Mouse (Mus musculus) heart, embryonic 14.5 days (tissue): ENCODE results near the gene Slc6a13. TPM values are rescaled to one million over a fixed set of nuclear protein-coding genes. Genes with fewer than 3 reads are reported as not detected.

ENCODE experiments used
- ATAC-seq: fragments of 200-750 bp; cut with Nextera tagmentation; 2 replicates; pipeline ENCODE4 v1.8.0; 2017; ENCODE audit warnings: low read depth, moderate TSS enrichment; ENCODE audit not compliant: insufficient number of reproducible peaks, insufficient read depth, low FRiP score
- H3K27ac ChIP-seq, 2 experiments: fragments of 200-500 bp in 1 of 2; fragments of 300-500 bp in 1 of 2; sonication (generic) in 1 of 2; replicated peaks in 1 of 2; 2 replicates each; pipeline ENCODE4 v1.5.1; 2012 to 2014; ENCODE audit warnings: low read depth in 2 of 2, low read length in 2 of 2, control low read depth in 1 of 2, mild to moderate bottlenecking in 1 of 2, mixed read lengths in 1 of 2; ENCODE audit not compliant: control insufficient read depth in 1 of 2, insufficient read depth in 1 of 2
- H3K27me3 ChIP-seq: fragments of 300-500 bp; sonication (generic); 2 replicates; pipeline ENCODE4 v1.6.1; 2014; ENCODE audit warnings: mild to moderate bottlenecking, low read length, control low read depth; ENCODE audit not compliant: control insufficient read depth, insufficient read depth
- H3K36me3 ChIP-seq: fragments of 300-500 bp; sonication (generic); 2 replicates; pipeline ENCODE4 v1.6.1; 2014; ENCODE audit warnings: mild to moderate bottlenecking, control low read depth, low read length, mixed read lengths; ENCODE audit not compliant: control insufficient read depth, insufficient read depth
- H3K4me1 ChIP-seq, 2 experiments: fragments of 200-500 bp in 1 of 2; fragments of 300-500 bp in 1 of 2; sonication (generic) in 1 of 2; 2 replicates each; pipeline ENCODE4 v1.6.1; 2012 to 2014; ENCODE audit warnings: low read length in 2 of 2, control low read depth in 1 of 2, mixed read lengths in 1 of 2; ENCODE audit not compliant: control insufficient read depth in 2 of 2, insufficient read depth in 2 of 2
- H3K4me2 ChIP-seq: fragments of 300-500 bp; sonication (generic); 2 replicates; pipeline ENCODE4 v1.6.1; 2014; ENCODE audit warnings: mild to moderate bottlenecking, low read length
- H3K4me3 ChIP-seq, 2 experiments: fragments of 200-500 bp in 1 of 2; fragments of 300-500 bp in 1 of 2; sonication (generic) in 1 of 2; 2 replicates each; pipeline ENCODE4 v1.5.1; 2012 to 2014; ENCODE audit warnings: low read length in 2 of 2, mild to moderate bottlenecking in 2 of 2, control low read depth in 1 of 2, low read depth in 1 of 2, moderate library complexity in 1 of 2; ENCODE audit not compliant: control insufficient read depth in 1 of 2, insufficient read depth in 1 of 2
- H3K9ac ChIP-seq: fragments of 300-500 bp; sonication (generic); 2 replicates; pipeline ENCODE4 v1.6.1; 2014; ENCODE audit warnings: mild to moderate bottlenecking, low read length
- H3K9me3 ChIP-seq: fragments of 300-500 bp; sonication (generic); 2 replicates; pipeline ENCODE4 v1.6.1; 2016; ENCODE audit warnings: low read length, control low read depth; ENCODE audit not compliant: control insufficient read depth
- WGBS: fragments of 180-500 bp; shearing (Covaris S2); extraction: QIAGEN DNeasy Blood & Tissue Kit; methylation state at CpG from one replicate; pipeline ENCODE4 v1.1.7; 2014; 5-methylcytosine and 5-hydroxymethylcytosine counted together
- polyA plus RNA-seq: library from polyadenylated mRNA; unstranded; fragments of >200 nt; fragmentation: Nextera tagmentation; extraction: Ambion mirVana; gene quantifications from 2 replicates; pipeline ENCODE4 v1.2.1, GENCODE M21; 2014

Slc6a13 gene
- polyA plus RNA-seq: 8.0 and 9.3 TPM in 2 replicates

- Histone ChIP-seq H3K4me3 (peak within 1 kb of the TSS; percentile 25 to 28), H3K9ac (peak within 1 kb of the TSS; percentile 59)
- peak; percentile 66 for ATAC-seq
These were observed at the start of gene Slc6a13 for GRCm38 (mm10) chr6:121299954-121300353. Gene Slc6a13 (plus strand): TSS chr6:121300227.

GRCm38 (mm10) chr6:121250406-121250805, 49.6 kb upstream of the Slc6a13 start:
- Histone ChIP-seq H3K9ac (no peak overlapping the region), H3K27ac (no peak overlapping the region), H3K27me3 (no peaks in the 10 kb centered on the region), H3K4me1 (0 out of 4 replicates have a peak, but pooled peaks cover 0 to 2% of the 10 kb centered on the region in 2 experiments), H3K9me3 (no peaks in the 10 kb centered on the region), H3K36me3 (no peaks in the 10 kb centered on the region), H3K4me3 (no peak overlapping the region), H3K4me2 (no peak overlapping the region)
- ATAC-seq: no peak
- 88% methylated on average over 1 of the region's 1 CpGs for WGBS

More at GRCm38 (mm10) chr6:121299954-121300353, at the start of gene Slc6a13:
- Histone ChIP-seq H3K4me2 (peak within 1 kb of the TSS; percentile 63), H3K4me1 (peaks cover 13 to 16% of the 10 kb centered on the region in 2 experiments; a peak in 3 of 4 replicates), H3K27me3 (no peaks in the 10 kb centered on the region; the same call in 1 of the 2 replicates), H3K27ac (peak within 1 kb of the TSS; percentile 48 to 76), H3K9me3 (no peaks in the 10 kb centered on the region), H3K36me3 (no peaks in the 10 kb centered on the region)
- WGBS: 0% methylated on average over 11 of the region's 11 CpGs

GRCm38 (mm10) chr6:121251256-121251655, 48.8 kb upstream of the Slc6a13 start:
- H3K4me2 ChIP-seq: no peak overlapping the region
- no peak for ATAC-seq
- H3K9me3 ChIP-seq: no peaks in the 10 kb centered on the region
- no peak overlapping the region for H3K9ac ChIP-seq
- H3K4me3 ChIP-seq: no peak overlapping the region
- WGBS: 51% methylated on average over 5 of the region's 5 CpGs
- no peak overlapping the region for H3K27ac ChIP-seq
- H3K36me3 ChIP-seq: no peaks in the 10 kb centered on the region
- H3K27me3 ChIP-seq: no peaks in the 10 kb centered on the region
- 0 out of 4 replicates have a peak, but pooled peaks cover 0 to 2% of the 10 kb centered on the region in 2 experiments for H3K4me1 ChIP-seq

GRCm38 (mm10) chr6:121260548-121260947, 39.5 kb upstream of the Slc6a13 start:
- H3K9ac ChIP-seq: no peak overlapping the region
- H3K36me3 ChIP-seq: no peaks in the 10 kb centered on the region
- ATAC-seq: no peak
- peaks cover 5% of the 10 kb centered on the region; the same call in 1 of the 2 replicates for H3K9me3 ChIP-seq
- no peaks in the 10 kb centered on the region for H3K27me3 ChIP-seq
- H3K4me3 ChIP-seq: no peak overlapping the region
- no peaks in the 10 kb centered on the region for H3K4me1 ChIP-seq
- 24% methylated on average over 9 of the region's 9 CpGs for WGBS
- H3K27ac ChIP-seq: no peak overlapping the region
- H3K4me2 ChIP-seq: no peak overlapping the region

GRCm38 (mm10) chr6:121261233-121261632, 38.8 kb upstream of the Slc6a13 start:
- WGBS: 62% methylated on average over 8 of the region's 8 CpGs

GRCm38 (mm10) chr6:121262004-121262403, 38.0 kb upstream of the Slc6a13 start:
- WGBS: 87% methylated on average over 10 of the region's 10 CpGs
- no peaks in the 10 kb centered on the region for H3K4me1 ChIP-seq
- H3K27me3 ChIP-seq: no peaks in the 10 kb centered on the region
- no peak for ATAC-seq
- H3K4me3 ChIP-seq: no peak overlapping the region
- H3K27ac ChIP-seq: no peak overlapping the region
- no peak overlapping the region for H3K4me2 ChIP-seq
- no peaks in the 10 kb centered on the region for H3K36me3 ChIP-seq
- no peak overlapping the region for H3K9ac ChIP-seq
- H3K9me3 ChIP-seq: peaks cover 5% of the 10 kb centered on the region; the same call in 1 of the 2 replicates

More at GRCm38 (mm10) chr6:121261233-121261632, 38.8 kb upstream of the Slc6a13 start:
- peaks cover 5% of the 10 kb centered on the region; the same call in 1 of the 2 replicates for H3K9me3 ChIP-seq
- no peaks in the 10 kb centered on the region for H3K36me3 ChIP-seq
- no peak overlapping the region for H3K4me2 ChIP-seq
- no peaks in the 10 kb centered on the region for H3K4me1 ChIP-seq
- ATAC-seq: no peak
- no peaks in the 10 kb centered on the region for H3K27me3 ChIP-seq
- H3K27ac ChIP-seq: no peak overlapping the region
- no peak overlapping the region for H3K9ac ChIP-seq
- H3K4me3 ChIP-seq: no peak overlapping the region

GRCm38 (mm10) chr6:121262496-121262895, 37.5 kb upstream of the Slc6a13 start:
- no peaks in the 10 kb centered on the region for H3K4me1 ChIP-seq
- peaks cover 3% of the 10 kb centered on the region; the same call in 1 of the 2 replicates for H3K9me3 ChIP-seq
- H3K36me3 ChIP-seq: no peaks in the 10 kb centered on the region
- H3K4me3 ChIP-seq: no peak overlapping the region
- H3K4me2 ChIP-seq: no peak overlapping the region
- H3K9ac ChIP-seq: no peak overlapping the region
- no peak overlapping the region for H3K27ac ChIP-seq
- WGBS: 85% methylated on average over 11 of the region's 11 CpGs
- no peak for ATAC-seq
- no peaks in the 10 kb centered on the region for H3K27me3 ChIP-seq

- Histone ChIP-seq H3K4me2 (no peak overlapping the region), H3K4me1 (no peaks in the 10 kb centered on the region), H3K27ac (no peak overlapping the region), H3K4me3 (no peak overlapping the region), H3K9me3 (no peaks in the 10 kb centered on the region), H3K9ac (no peak overlapping the region), H3K36me3 (no peaks in the 10 kb centered on the region), H3K27me3 (0 out of 2 replicates have a peak, but pooled peaks cover 5% of the 10 kb centered on the region)
- WGBS: 78% methylated on average over 6 of the region's 6 CpGs
- no peak for ATAC-seq
These were observed 29.9 kb upstream of the Slc6a13 start for GRCm38 (mm10) chr6:121270156-121270555.
